Mouse (Mus musculus): Measurements from ENCODE around the gene Slc22a23. TPM values are rescaled to one million over a fixed set of nuclear protein-coding genes. Genes with fewer than 3 reads are reported as not detected.

Gene Slc22a23
- polyA plus RNA-seq, 1 experiment: 12.7 TPM

DNA sequence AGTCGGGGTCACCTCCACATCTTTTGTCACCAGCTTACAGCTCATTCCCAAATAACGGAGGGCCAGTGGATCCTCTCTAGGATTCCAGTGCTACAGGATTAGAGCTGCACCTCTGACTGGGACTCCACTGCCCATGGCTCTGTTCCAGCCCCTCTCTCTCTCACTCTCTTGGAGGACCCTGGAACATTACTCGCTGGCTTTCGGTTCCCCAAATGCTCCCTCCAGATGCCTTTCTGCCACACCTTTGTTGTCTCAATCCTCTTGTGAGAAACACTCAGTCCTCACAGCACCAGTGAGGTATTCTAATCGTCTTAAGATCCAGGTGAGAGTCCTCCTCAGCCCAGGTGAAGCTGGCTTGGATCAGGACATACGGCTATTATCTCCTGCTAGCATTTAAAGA, 99.8 kb downstream of the Slc22a23 start:
- Histone ChIP-seq H3K36me3 (ENCODE audit: control insufficient read depth, insufficient read depth, low read length) (no peaks in the 10 kb centered on the region), H3K4me3 (ENCODE audit: control insufficient read depth, insufficient read depth, low read length) (no peak overlapping the region), H3K27me3 (ENCODE audit: control insufficient read depth, insufficient read depth, low read length) (no peaks in the 10 kb centered on the region), H3K27ac (ENCODE audit: control insufficient read depth, insufficient read depth, low read length) (no peak overlapping the region), H3K4me1 (replicated peaks; ENCODE audit: control insufficient read depth, insufficient read depth, low read length) (no peaks in the 10 kb centered on the region)
- WGBS: 93% methylated on average over 6 of the region's 6 CpGs
- TF ChIP-seq CTCF (IDR thresholded peaks at IDR 0.05; ENCODE audit: borderline replicate concordance, control insufficient read depth, extremely low read depth, insufficient read depth, low read length, poor library complexity) (no peak), POLR2A (IDR thresholded peaks at IDR 0.05; ENCODE audit: control insufficient read depth, extremely low read depth, insufficient read depth, low read length, poor library complexity) (no peak)
- DNase-seq: no peak

- 96% methylated on average over 1 of the region's 1 CpGs for WGBS
- TF ChIP-seq POLR2A (IDR thresholded peaks at IDR 0.05; ENCODE audit: control insufficient read depth, extremely low read depth, insufficient read depth, low read length, poor library complexity) (no peak), CTCF (IDR thresholded peaks at IDR 0.05; ENCODE audit: borderline replicate concordance, control insufficient read depth, extremely low read depth, insufficient read depth, low read length, poor library complexity) (no peak)
- H3K27ac ChIP-seq (ENCODE audit: control insufficient read depth, insufficient read depth, low read length): no peak overlapping the region
- no peaks in the 10 kb centered on the region for H3K36me3 ChIP-seq (ENCODE audit: control insufficient read depth, insufficient read depth, low read length)
- H3K4me1 ChIP-seq (replicated peaks; ENCODE audit: control insufficient read depth, insufficient read depth, low read length): no peaks in the 10 kb centered on the region
- no peaks in the 10 kb centered on the region for H3K27me3 ChIP-seq (ENCODE audit: control insufficient read depth, insufficient read depth, low read length)
- no peak overlapping the region for H3K4me3 ChIP-seq (ENCODE audit: control insufficient read depth, insufficient read depth, low read length)
- no peak for DNase-seq
Observed at GRCm38 (mm10) chr13:34244186-34244585, 100.8 kb downstream of the Slc22a23 start.

DNA sequence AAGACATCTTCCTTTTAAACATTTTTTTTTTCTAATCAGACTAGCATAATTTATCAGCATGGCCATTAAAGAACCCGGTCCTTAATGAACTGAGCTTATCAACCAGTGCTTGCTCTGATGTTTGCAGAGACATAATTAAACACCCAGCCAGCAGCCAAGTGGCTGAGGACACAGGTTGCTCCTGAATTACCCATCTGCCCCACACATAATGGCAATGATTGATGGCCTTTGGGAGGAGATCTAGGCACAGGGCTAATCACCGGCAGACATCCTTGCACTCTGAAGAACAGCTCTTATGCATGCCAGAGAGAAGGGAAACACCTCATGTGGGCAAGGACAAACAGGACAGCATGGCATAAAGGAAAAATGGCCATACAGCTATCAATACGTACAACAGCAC, 102.8 kb downstream of the Slc22a23 start:
- no peaks in the 10 kb centered on the region for H3K36me3 ChIP-seq (ENCODE audit: control insufficient read depth, insufficient read depth, low read length)
- TF ChIP-seq CTCF (IDR thresholded peaks at IDR 0.05; ENCODE audit: borderline replicate concordance, control insufficient read depth, extremely low read depth, insufficient read depth, low read length, poor library complexity): no peak
- TF ChIP-seq POLR2A (IDR thresholded peaks at IDR 0.05; ENCODE audit: control insufficient read depth, extremely low read depth, insufficient read depth, low read length, poor library complexity): no peak
- DNase-seq: no peak
- no peak overlapping the region for H3K27ac ChIP-seq (ENCODE audit: control insufficient read depth, insufficient read depth, low read length)
- no peaks in the 10 kb centered on the region for H3K4me1 ChIP-seq (replicated peaks; ENCODE audit: control insufficient read depth, insufficient read depth, low read length)
- WGBS: 96% methylated on average over 3 of the region's 3 CpGs
- H3K27me3 ChIP-seq (ENCODE audit: control insufficient read depth, insufficient read depth, low read length): no peaks in the 10 kb centered on the region
- H3K4me3 ChIP-seq (ENCODE audit: control insufficient read depth, insufficient read depth, low read length): no peak overlapping the region

DNA sequence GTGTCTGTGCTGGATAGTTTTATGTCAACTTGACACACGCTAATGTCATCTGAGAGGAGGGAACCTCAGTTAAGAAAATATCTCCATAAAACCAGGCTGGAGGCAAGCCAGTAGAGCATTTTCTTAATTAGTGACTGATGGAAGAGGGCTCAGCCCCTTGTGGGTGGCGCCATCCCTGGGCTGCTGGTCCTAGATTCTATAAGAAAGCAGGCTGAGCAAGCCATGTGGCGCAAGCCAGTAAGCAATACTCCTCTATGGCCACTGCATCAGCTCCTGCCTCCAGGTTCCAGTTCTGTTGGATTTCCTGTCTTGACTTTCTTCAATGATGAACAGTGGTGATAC, 104.9 kb downstream of the Slc22a23 start:
- no peak for DNase-seq
- H3K4me1 ChIP-seq (replicated peaks; ENCODE audit: control insufficient read depth, insufficient read depth, low read length): no peaks in the 10 kb centered on the region
- no peaks in the 10 kb centered on the region for H3K36me3 ChIP-seq (ENCODE audit: control insufficient read depth, insufficient read depth, low read length)
- WGBS: 90% methylated on average over 3 of the region's 3 CpGs
- no peaks in the 10 kb centered on the region for H3K27me3 ChIP-seq (ENCODE audit: control insufficient read depth, insufficient read depth, low read length)
- TF ChIP-seq CTCF (IDR thresholded peaks at IDR 0.05; ENCODE audit: borderline replicate concordance, control insufficient read depth, extremely low read depth, insufficient read depth, low read length, poor library complexity): no peak
- no peak for TF ChIP-seq POLR2A (IDR thresholded peaks at IDR 0.05; ENCODE audit: control insufficient read depth, extremely low read depth, insufficient read depth, low read length, poor library complexity)
- no peak overlapping the region for H3K4me3 ChIP-seq (ENCODE audit: control insufficient read depth, insufficient read depth, low read length)
- H3K27ac ChIP-seq (ENCODE audit: control insufficient read depth, insufficient read depth, low read length): no peak overlapping the region

- no peak for TF ChIP-seq POLR2A (IDR thresholded peaks at IDR 0.05; ENCODE audit: control insufficient read depth, extremely low read depth, insufficient read depth, low read length, poor library complexity)
- no peak for TF ChIP-seq CTCF (IDR thresholded peaks at IDR 0.05; ENCODE audit: borderline replicate concordance, control insufficient read depth, extremely low read depth, insufficient read depth, low read length, poor library complexity)
- Histone ChIP-seq H3K36me3 (ENCODE audit: control insufficient read depth, insufficient read depth, low read length) (no peaks in the 10 kb centered on the region), H3K4me1 (replicated peaks; ENCODE audit: control insufficient read depth, insufficient read depth, low read length) (no peaks in the 10 kb centered on the region), H3K27ac (ENCODE audit: control insufficient read depth, insufficient read depth, low read length) (no peak overlapping the region), H3K27me3 (ENCODE audit: control insufficient read depth, insufficient read depth, low read length) (no peaks in the 10 kb centered on the region), H3K4me3 (ENCODE audit: control insufficient read depth, insufficient read depth, low read length) (no peak overlapping the region)
- no peak for DNase-seq
- 87% methylated on average over 11 of the region's 11 CpGs for WGBS
Observed at GRCm38 (mm10) chr13:34239371-34240086, 105.5 kb downstream of the Slc22a23 start.

GRCm38 (mm10) chr13:34238646-34239290, 106.2 kb downstream of the Slc22a23 start:
- WGBS: 76% methylated on average over 14 of the region's 14 CpGs
- Histone ChIP-seq H3K4me3 (ENCODE audit: control insufficient read depth, insufficient read depth, low read length) (no peak overlapping the region), H3K27ac (ENCODE audit: control insufficient read depth, insufficient read depth, low read length) (no peak overlapping the region; the same call in 1 of the 2 replicates), H3K4me1 (replicated peaks; ENCODE audit: control insufficient read depth, insufficient read depth, low read length) (no peaks in the 10 kb centered on the region), H3K27me3 (ENCODE audit: control insufficient read depth, insufficient read depth, low read length) (no peaks in the 10 kb centered on the region), H3K36me3 (ENCODE audit: control insufficient read depth, insufficient read depth, low read length) (no peaks in the 10 kb centered on the region)
- no peak for DNase-seq
- no peak for TF ChIP-seq POLR2A (IDR thresholded peaks at IDR 0.05; ENCODE audit: control insufficient read depth, extremely low read depth, insufficient read depth, low read length, poor library complexity)
- no peak for TF ChIP-seq CTCF (IDR thresholded peaks at IDR 0.05; ENCODE audit: borderline replicate concordance, control insufficient read depth, extremely low read depth, insufficient read depth, low read length, poor library complexity)

Data from thymus, adult 2 months (tissue).